Mouse (Mus musculus): ENCODE results near the gene Cldn15. TPM values are rescaled to one million over a fixed set of nuclear protein-coding genes. Genes with fewer than 3 reads are reported as not detected.

Cldn15 gene
- total RNA-seq, 2 experiments from 2014 or later, result 0.30 to 0.32 TPM

DNA sequence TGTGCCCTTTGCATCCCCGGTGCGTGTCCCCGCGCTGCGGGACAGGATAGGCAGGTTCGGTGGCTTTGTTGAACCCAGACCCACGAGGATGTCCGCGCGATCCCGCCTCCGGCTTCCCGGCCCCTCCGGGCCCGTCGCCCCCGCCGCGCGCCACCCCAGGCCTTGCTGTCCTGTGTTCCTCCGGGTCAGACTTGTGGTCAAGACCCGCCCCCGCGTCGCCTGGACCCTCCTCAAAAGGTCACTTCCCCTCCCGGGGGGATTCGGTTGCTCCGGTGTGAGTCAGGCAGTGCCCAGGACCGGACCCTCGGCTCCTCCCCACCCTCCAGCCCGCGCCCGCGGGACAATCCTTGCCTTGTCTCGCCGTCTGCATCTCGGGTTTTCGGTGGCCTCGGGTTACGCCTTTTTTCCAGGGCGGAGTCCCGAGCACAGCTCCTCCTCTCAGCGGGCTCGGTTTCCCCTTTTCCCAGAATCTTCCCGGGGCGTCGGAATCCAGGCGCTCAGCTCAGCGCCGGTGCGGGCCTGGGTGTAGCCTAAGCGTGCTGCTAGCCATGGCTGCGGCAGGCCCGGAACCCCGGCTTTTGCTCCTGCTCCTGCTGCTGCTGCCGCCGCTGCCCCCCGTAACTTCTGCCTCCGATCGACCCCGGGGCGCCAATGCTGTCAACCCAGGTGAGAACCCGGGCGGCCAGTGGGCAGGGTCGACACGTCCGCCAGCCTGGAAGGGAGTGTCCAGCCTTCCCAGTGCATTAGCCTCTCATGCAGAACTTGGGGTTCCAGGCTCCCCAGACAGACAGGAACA is 20.9 kb downstream of the Cldn15 start:
- intact Hi-C loops (cut with DNase I), result loop anchor here (10.0 kb wide), 1 partner anchor 617 kb away; the partner anchor contains the start of gene Mospd3
- H3K4me3 ChIP-seq, result peak overlapping the region; percentile 76
- peak; percentile 73 to 78 for DNase-seq (ENCODE audit: extremely low spot score in 1 of 2, low spot score in 2 of 2)
- TF ChIP-seq CTCF (IDR thresholded peaks at IDR 0.05), result no peak
- peak overlapping the region; percentile 98 for H3K27ac ChIP-seq

GRCm38 (mm10) chr5:136987934-136988271 is 21.5 kb downstream of the Cldn15 start, which contains the start of gene Znhit1:
TSS of gene Znhit1 (minus strand) at chr5:136988021.
- intact Hi-C loops (cut with DNase I), result loop anchor here (10.0 kb wide), 1 partner anchor 617 kb away; the partner anchor contains the start of gene Mospd3
- H3K4me3 ChIP-seq, result peak within 1 kb of the TSS; percentile 76
- DNase-seq (ENCODE audit: extremely low spot score in 1 of 2, low spot score in 2 of 2), result no peak
- H3K27ac ChIP-seq, result peak within 1 kb of the TSS; percentile 98
- TF ChIP-seq CTCF (IDR thresholded peaks at IDR 0.05), result no peak

DNA sequence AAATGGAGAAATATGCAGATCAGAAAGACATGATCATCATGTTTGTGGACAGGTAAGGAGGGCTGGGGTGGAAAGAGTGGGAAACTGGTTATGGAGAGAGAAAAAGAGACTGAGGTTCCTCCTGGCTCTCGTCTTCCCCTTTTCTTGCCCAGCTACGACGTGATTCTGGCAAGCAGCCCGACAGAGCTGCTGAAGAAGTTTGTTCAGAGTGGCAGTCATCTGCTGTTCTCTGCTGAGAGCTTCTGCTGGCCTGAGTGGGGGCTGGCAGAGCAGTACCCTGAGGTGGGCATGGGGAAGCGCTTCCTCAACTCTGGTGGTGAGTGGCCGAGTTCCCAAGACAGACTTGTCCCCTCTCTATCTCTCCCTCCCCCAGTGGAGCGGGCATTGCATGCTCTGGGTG is 22.0 kb downstream of the Cldn15 start:
- no peak for TF ChIP-seq CTCF (IDR thresholded peaks at IDR 0.05)
- Histone ChIP-seq H3K4me3 (peak overlapping the region; percentile 76), H3K27ac (no peak overlapping the region)
- DNase-seq (ENCODE audit: extremely low spot score in 1 of 2, low spot score in 2 of 2), result no peak
- intact Hi-C loops (cut with DNase I), result loop anchor here (10.0 kb wide), 1 partner anchor 616 kb away; the partner anchor contains the start of gene Mospd3

DNA sequence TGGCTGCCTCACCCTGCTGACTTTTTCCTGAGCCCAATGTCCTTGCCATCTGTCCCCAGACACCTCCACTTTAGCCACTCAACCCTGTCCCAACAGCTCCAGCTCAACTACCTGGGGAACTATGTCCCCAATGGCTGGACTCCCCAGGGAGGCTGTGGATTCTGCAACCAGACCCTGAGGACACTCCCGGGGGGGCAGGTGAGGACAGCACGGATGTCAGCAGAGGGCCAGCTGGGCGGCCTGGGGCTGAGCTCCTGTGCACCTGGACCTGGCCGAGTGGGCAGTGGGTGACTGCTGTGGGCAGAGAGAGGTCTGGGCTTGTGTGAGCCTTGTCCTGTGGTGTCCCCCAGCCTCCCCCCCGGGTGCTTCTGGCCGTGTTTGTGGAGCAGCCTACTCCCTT is 23.4 kb downstream of the Cldn15 start:
- no peak for TF ChIP-seq CTCF (IDR thresholded peaks at IDR 0.05)
- intact Hi-C loops (cut with DNase I), result loop anchor here (10.0 kb wide), 1 partner anchor 615 kb away; the partner anchor contains the start of gene Mospd3

GRCm38 (mm10) chr5:136999449-136999848 is 33.0 kb downstream of the Cldn15 start:
- intact Hi-C loops (cut with DNase I), result no loop called here
- DNase-seq (ENCODE audit: extremely low spot score in 1 of 2, low spot score in 2 of 2), result no peak
- Histone ChIP-seq H3K4me3 (no peak overlapping the region), H3K27ac (no peak overlapping the region)
- TF ChIP-seq CTCF (IDR thresholded peaks at IDR 0.05), result no peak

More for the DNA sequence above, 23.4 kb downstream of the Cldn15 start:
- no peak for DNase-seq (ENCODE audit: extremely low spot score in 1 of 2, low spot score in 2 of 2)
- H3K4me3 ChIP-seq, result no peak overlapping the region
- no peak overlapping the region for H3K27ac ChIP-seq

DNA sequence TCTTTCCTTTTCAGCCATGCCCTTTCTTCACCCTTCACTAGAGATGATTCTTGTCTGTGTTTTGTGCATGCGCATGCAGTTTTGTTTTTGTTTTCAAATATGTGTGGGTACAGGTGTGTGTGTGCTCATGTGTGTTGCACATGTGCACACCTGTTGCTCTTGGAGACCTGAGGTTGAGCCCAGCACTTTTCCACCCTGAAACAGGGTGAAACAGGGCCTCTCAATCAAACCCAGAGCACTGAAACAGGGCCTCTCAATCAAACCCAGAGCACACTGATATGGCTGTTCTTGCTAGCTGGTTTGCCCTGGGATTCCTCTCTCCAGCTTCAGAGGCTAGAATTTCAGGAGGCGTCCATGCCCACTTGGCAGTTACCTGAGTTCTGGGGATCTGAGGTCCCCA is 34.2 kb downstream of the Cldn15 start:
- no peak for DNase-seq (ENCODE audit: extremely low spot score in 1 of 2, low spot score in 2 of 2)
- H3K27ac ChIP-seq, result no peak overlapping the region
- TF ChIP-seq CTCF (IDR thresholded peaks at IDR 0.05), result no peak
- no peak overlapping the region for H3K4me3 ChIP-seq
- intact Hi-C loops (cut with DNase I), result no loop called here

DNA sequence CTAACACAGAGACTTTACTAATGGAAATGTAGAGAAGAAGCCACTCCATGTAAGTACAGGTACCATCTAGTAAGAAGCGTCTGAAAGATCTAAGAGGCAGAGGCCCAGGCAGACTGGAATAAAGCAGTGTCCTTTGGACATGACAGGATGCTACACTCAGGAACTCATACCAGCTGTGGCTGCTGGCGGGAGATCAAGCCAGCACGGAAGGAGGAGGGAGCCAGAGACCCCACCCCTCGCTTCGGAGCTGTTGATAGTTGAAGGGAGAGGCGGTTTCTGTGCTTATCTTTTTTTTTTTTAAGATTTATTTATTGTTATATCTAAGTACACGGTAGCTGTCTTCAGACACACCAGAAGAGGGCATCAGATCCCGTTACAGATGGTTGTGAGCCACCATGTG is 40.9 kb downstream of the Cldn15 start:
- no peak for TF ChIP-seq CTCF (IDR thresholded peaks at IDR 0.05)
- Histone ChIP-seq H3K4me3 (no peak overlapping the region), H3K27ac (no peak overlapping the region)
- intact Hi-C loops (cut with DNase I), result no loop called here
- no peak for DNase-seq (ENCODE audit: extremely low spot score in 1 of 2, low spot score in 2 of 2)

- TF ChIP-seq CTCF (IDR thresholded peaks at IDR 0.05), result peak; percentile 78
- intact Hi-C loops (cut with DNase I), result no loop called here
- no peak overlapping the region for H3K27ac ChIP-seq
- peak in 1 of 2 experiments; percentile 60 for DNase-seq (ENCODE audit: extremely low spot score in 1 of 2, low spot score in 2 of 2)
- H3K4me3 ChIP-seq, result no peak overlapping the region
These were observed 43.6 kb downstream of the Cldn15 start for GRCm38 (mm10) chr5:137009988-137010387.

DNA sequence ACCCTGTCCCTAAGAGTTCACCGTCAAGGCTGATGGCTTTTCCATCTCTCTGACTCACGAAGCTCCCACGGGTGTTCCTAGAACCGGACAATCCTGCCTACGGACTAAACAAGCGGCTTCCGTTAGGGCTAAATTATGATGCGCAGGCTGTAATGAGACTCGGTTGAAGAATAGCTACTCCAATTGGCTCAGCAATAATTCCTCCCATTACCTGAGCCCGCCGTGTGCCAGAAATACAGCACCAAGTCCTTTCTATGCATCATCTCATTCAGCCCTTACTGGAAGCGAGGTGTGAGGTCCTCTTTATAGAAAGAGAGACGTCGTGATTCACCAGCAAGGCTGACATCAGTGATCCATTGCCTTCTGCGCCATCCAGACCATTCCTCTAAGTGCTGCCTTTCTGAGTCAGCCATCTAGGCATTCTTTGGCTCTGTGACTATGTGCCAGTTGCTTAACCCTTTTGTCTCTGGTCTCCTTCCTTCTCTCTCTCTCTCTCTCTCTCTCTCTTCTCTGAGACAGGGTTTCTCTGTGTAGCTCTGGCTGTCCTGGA is 46.1 kb downstream of the Cldn15 start:
- no peak for TF ChIP-seq CTCF (IDR thresholded peaks at IDR 0.05)
- intact Hi-C loops (cut with DNase I), result no loop called here

DNA sequence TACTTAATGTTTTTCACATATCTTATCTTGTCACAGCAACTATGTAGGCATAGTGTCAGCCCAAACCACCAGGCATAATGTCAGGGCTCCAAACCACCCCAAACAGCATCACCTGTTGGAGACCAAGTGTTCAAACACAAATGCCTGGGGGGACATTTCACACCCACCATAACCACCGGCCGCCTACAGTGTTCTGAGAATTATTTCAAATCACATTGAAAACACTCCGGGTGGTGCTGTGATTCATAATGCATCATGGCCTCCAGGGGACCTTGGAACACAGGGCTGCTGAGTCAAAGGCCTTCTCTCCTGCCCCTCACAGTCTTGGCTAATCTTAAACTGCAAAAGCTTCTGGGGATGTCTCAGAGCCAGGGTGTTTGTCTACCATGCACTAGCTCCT is 49.5 kb downstream of the Cldn15 start:
- DNase-seq (ENCODE audit: extremely low spot score in 1 of 2, low spot score in 2 of 2), result no peak
- no peak overlapping the region for H3K4me3 ChIP-seq
- no peak for TF ChIP-seq CTCF (IDR thresholded peaks at IDR 0.05)
- no peak overlapping the region for H3K27ac ChIP-seq
- intact Hi-C loops (cut with DNase I), result no loop called here

More for the DNA sequence above, 46.1 kb downstream of the Cldn15 start:
- Histone ChIP-seq H3K4me3 (no peak overlapping the region), H3K27ac (no peak overlapping the region)
- DNase-seq (ENCODE audit: extremely low spot score in 1 of 2, low spot score in 2 of 2), result no peak

GRCm38 (mm10) chr5:137024318-137024717 is 57.9 kb downstream of the Cldn15 start:
- TF ChIP-seq CTCF (IDR thresholded peaks at IDR 0.05), result no peak
- no peak for DNase-seq (ENCODE audit: extremely low spot score in 1 of 2, low spot score in 2 of 2)
- Histone ChIP-seq H3K4me3 (no peak overlapping the region), H3K27ac (no peak overlapping the region)
- intact Hi-C loops (cut with DNase I), result no loop called here

- intact Hi-C loops (cut with DNase I), result loop anchor here (1.0 kb wide), 1 partner anchor 82 kb away; no protein-coding TSS in a partner anchor
- DNase-seq (ENCODE audit: extremely low spot score in 1 of 2, low spot score in 2 of 2), result peak; percentile 82 to 93
- Histone ChIP-seq H3K27ac (0 out of 2 replicates have a peak overlapping the region, but pooled peaks have one; percentile 8), H3K4me3 (peak overlapping the region; percentile 30)
- TF ChIP-seq CTCF (IDR thresholded peaks at IDR 0.05), result peak; percentile 97
These were observed 58.7 kb downstream of the Cldn15 start for GRCm38 (mm10) chr5:137025132-137025531.

Small RNA genes lying within 50 kb of the gene (microRNA-seq; reads per million reads assigned to microRNA genes)
- 234 to 412 reads per million in 2 experiments for gene Mir702

Other genes with a start within 250 kb of the Cldn15 start
- gene Col26a1, start 83.4 kb upstream of the Cldn15 start, total RNA-seq (2021), result 10 to 100 TPM in 1 of 2 experiments, 1 to 10 TPM in 1; 9.4 to 12.8 TPM
- 10 to 100 TPM; 94.8 to 95.0 TPM for gene Ift22, start 58.5 kb upstream of the Cldn15 start, total RNA-seq (2021)
- gene Fis1, start 13.3 kb upstream of the Cldn15 start, total RNA-seq (2021), result 100 to 1,000 TPM; 256 to 271 TPM
- gene Plod3, start 20.4 kb downstream of the Cldn15 start, total RNA-seq (2021), result 10 to 100 TPM; 38.7 to 39.1 TPM
- 10 to 100 TPM; 82.0 to 91.0 TPM for gene Znhit1, start 21.4 kb downstream of the Cldn15 start, total RNA-seq (2021)
- 100 to 1,000 TPM; 433 to 446 TPM for gene Vgf, start 59.8 kb downstream of the Cldn15 start, total RNA-seq (2021)
- 100 to 1,000 TPM; 349 to 354 TPM for gene Ap1s1, start 79.5 kb downstream of the Cldn15 start, total RNA-seq (2021)
- 1 to 10 TPM in 1 of 2 experiments, under 1 TPM in 1; 0.91 to 1.1 TPM for gene Serpine1, start 105.7 kb downstream of the Cldn15 start, total RNA-seq (2021)
- gene Trim56, start 149.6 kb downstream of the Cldn15 start, total RNA-seq (2021), result 1 to 10 TPM; 4.3 to 5.7 TPM
- gene Muc3, start 182.7 kb downstream of the Cldn15 start, total RNA-seq (2021), result not detected
- gene Muc3a, start 245.8 kb downstream of the Cldn15 start, total RNA-seq (2021), result 1 to 10 TPM; 4.6 to 5.4 TPM